Mouse (Mus musculus) spleen, adult 2 months (tissue): ENCODE results near the gene Scfd2. TPM values are rescaled to one million over a fixed set of nuclear protein-coding genes. Genes with fewer than 3 reads are reported as not detected.

Experiments
- DNase-seq, 2 experiments: peaks; one replicate each; pipeline versions ENCODE4 v3.0.0 to v3.0.0-alpha.2; 2012 to 2021; ENCODE audit warnings: low spot score in 2 of 2, low read depth in 1 of 2
- H3K27ac ChIP-seq: fragments of 200-500 bp; 2 replicates; pipeline ENCODE4 v1.5.1; 2012; ENCODE audit warnings: low read length, inconsistent platforms; ENCODE audit not compliant: insufficient read depth
- H3K27me3 ChIP-seq: fragments of 200-500 bp; 2 replicates; pipeline ENCODE4 v1.6.1; 2012; ENCODE audit warnings: mild to moderate bottlenecking, moderate library complexity, low read length, inconsistent platforms; ENCODE audit not compliant: control insufficient read depth, insufficient read depth
- H3K36me3 ChIP-seq: fragments of 200-500 bp; 2 replicates; pipeline ENCODE4 v1.6.1; 2012; ENCODE audit warnings: mild to moderate bottlenecking, low read length, inconsistent platforms; ENCODE audit not compliant: control insufficient read depth, insufficient read depth
- H3K4me1 ChIP-seq: fragments of 200-500 bp; 2 replicates; pipeline ENCODE4 v1.6.1; 2011; ENCODE audit warnings: inconsistent platforms; ENCODE audit not compliant: control insufficient read depth, insufficient read depth, insufficient read length
- H3K4me3 ChIP-seq: fragments of 200-500 bp; 2 replicates; pipeline ENCODE4 v1.5.1; 2011; ENCODE audit warnings: mild to moderate bottlenecking, inconsistent platforms; ENCODE audit not compliant: insufficient read depth, insufficient read length; ENCODE audit errors: extremely low read depth
- CTCF ChIP-seq: fragments of 200-500 bp; IDR thresholded peaks from 2 replicates; pipeline ENCODE4 v1.5.1; 2011; ENCODE audit warnings: mild to moderate bottlenecking, inconsistent platforms; ENCODE audit not compliant: insufficient read depth, insufficient read length, insufficient replicate concordance; ENCODE audit errors: extremely low read depth
- POLR2A ChIP-seq: fragments of 200-500 bp; IDR thresholded peaks from 2 replicates; pipeline ENCODE4 v1.6.1; 2011; ENCODE audit warnings: low read depth, low read length, inconsistent platforms
- WGBS: fragments of 180-500 bp; shearing (Covaris S2); methylation state at CpG from one replicate; pipeline ENCODE4 v1.1.7; 2018; 5-methylcytosine and 5-hydroxymethylcytosine counted together
- polyA plus RNA-seq: library from polyadenylated mRNA; depleted of rRNA; stranded (reverse); fragments of >200 nt; gene quantifications from 2 replicates; pipeline ENCODE4 v1.2.3, GENCODE M21; 2012

The Scfd2 gene
- polyA plus RNA-seq, 1 experiment, result 9.5 TPM

GRCm38 (mm10) chr5:74230525-74230924 is 301.0 kb downstream of the Scfd2 start:
- 91% methylated on average over 2 of the region's 2 CpGs for WGBS
- no peak for TF ChIP-seq CTCF
- no peak for TF ChIP-seq POLR2A
- DNase-seq, result no peak

GRCm38 (mm10) chr5:74229775-74230413 is 301.7 kb downstream of the Scfd2 start:
- Histone ChIP-seq H3K4me3 (no peak overlapping the region), H3K36me3 (no peaks in the 10 kb centered on the region), H3K4me1 (no peaks in the 10 kb centered on the region), H3K27me3 (no peaks in the 10 kb centered on the region), H3K27ac (no peak overlapping the region)
- TF ChIP-seq POLR2A (no peak), CTCF (no peak)
- 90% methylated on average over 11 of the region's 11 CpGs for WGBS
- no peak for DNase-seq

More at GRCm38 (mm10) chr5:74230525-74230924, 301.0 kb downstream of the Scfd2 start:
- no peaks in the 10 kb centered on the region for H3K4me1 ChIP-seq
- H3K27ac ChIP-seq, result no peak overlapping the region
- H3K36me3 ChIP-seq, result no peaks in the 10 kb centered on the region
- no peak overlapping the region for H3K4me3 ChIP-seq
- H3K27me3 ChIP-seq, result no peaks in the 10 kb centered on the region

GRCm38 (mm10) chr5:74228938-74229337 is 302.6 kb downstream of the Scfd2 start:
- Histone ChIP-seq H3K27ac (no peak overlapping the region), H3K27me3 (no peaks in the 10 kb centered on the region), H3K4me3 (no peak overlapping the region), H3K36me3 (no peaks in the 10 kb centered on the region), H3K4me1 (no peaks in the 10 kb centered on the region)
- WGBS, result 67% methylated on average over 1 of the region's 1 CpGs
- DNase-seq, result no peak
- TF ChIP-seq CTCF (no peak), POLR2A (no peak)

DNA sequence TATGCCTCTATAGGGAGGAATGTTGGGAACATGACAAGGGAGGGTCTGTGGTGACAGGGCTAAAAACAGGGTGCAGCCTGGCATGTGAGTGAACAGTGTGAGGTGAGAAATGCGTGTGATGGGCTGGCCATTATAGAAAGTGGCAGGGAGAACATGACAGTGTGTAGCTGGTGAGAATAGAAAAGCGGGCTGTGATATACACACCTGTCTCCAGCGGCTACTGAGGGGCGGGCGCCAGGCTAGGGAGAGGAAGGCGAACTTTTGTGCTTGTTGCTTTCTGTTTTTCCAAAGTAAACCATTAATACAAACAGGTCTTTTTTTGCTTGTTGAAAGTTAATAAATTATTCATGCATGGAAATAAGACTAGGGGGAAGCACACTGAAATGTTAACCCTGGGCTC is 304.2 kb downstream of the Scfd2 start:
- H3K4me3 ChIP-seq, result no peak overlapping the region

GRCm38 (mm10) chr5:74226183-74226582 is 305.4 kb downstream of the Scfd2 start:
- DNase-seq, result no peak
- H3K27me3 ChIP-seq, result no peaks in the 10 kb centered on the region
- whole genome bisulfite sequencing, result 91% methylated on average over 5 of the region's 5 CpGs
- H3K36me3 ChIP-seq, result no peaks in the 10 kb centered on the region
- H3K4me1 ChIP-seq, result no peaks in the 10 kb centered on the region
- H3K4me3 ChIP-seq, result no peak overlapping the region
- no peak for TF ChIP-seq CTCF
- no peak for TF ChIP-seq POLR2A
- H3K27ac ChIP-seq, result no peak overlapping the region

More for the DNA sequence above, 304.2 kb downstream of the Scfd2 start:
- WGBS, result 92% methylated on average over 6 of the region's 6 CpGs
- DNase-seq, result no peak
- no peaks in the 10 kb centered on the region for H3K36me3 ChIP-seq
- H3K27ac ChIP-seq, result no peak overlapping the region
- no peaks in the 10 kb centered on the region for H3K27me3 ChIP-seq
- no peak for TF ChIP-seq POLR2A
- no peak for TF ChIP-seq CTCF
- no peaks in the 10 kb centered on the region for H3K4me1 ChIP-seq

DNA sequence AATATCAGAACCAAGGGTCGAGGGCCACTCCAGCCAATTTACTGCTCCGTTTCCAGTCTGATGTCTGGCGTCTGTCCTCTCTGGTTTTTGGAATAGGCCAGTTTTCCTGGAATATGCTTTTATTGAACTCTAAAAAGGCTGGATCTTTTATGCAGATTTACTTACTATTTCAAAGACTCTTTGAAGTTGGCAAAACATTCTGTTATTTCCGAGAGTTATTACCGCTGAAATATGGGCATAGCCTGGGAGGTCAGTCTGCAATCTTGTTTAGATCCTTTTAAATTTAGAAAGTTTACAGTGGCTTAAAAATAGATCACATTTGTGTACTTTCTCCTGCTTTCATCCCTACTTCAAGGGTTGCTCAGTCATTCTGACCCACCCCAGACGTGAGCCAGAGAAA is 307.1 kb downstream of the Scfd2 start:
- H3K4me3 ChIP-seq, result no peak overlapping the region
- no peak for DNase-seq
- no peak overlapping the region for H3K27ac ChIP-seq
- WGBS, result 94% methylated on average over 6 of the region's 6 CpGs
- H3K4me1 ChIP-seq, result no peaks in the 10 kb centered on the region
- no peaks in the 10 kb centered on the region for H3K27me3 ChIP-seq
- TF ChIP-seq POLR2A (no peak), CTCF (no peak)
- H3K36me3 ChIP-seq, result no peaks in the 10 kb centered on the region

DNA sequence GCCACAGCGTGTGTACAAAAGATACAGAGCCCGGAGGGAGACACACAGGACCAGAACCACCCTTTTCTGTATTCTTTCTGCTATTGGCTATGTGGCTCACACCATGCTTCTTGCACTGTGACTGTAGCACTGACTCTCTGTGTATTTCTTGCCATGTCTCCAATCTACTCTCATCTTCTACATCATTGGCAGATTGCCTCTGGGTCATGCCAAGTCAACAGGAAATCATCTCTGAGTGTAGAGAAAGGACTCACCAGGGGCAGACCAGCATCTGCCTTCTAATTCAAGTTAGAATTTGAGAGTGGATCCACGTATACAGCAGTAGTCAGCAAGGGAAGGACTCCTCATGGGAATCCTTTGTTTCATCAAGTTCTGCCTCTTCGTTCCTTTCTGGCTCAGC is 308.9 kb downstream of the Scfd2 start:
- 87% methylated on average over 4 of the region's 4 CpGs for WGBS
- no peak overlapping the region for H3K4me3 ChIP-seq
- TF ChIP-seq POLR2A, result no peak
- TF ChIP-seq CTCF, result no peak
- H3K27ac ChIP-seq, result no peak overlapping the region
- DNase-seq, result no peak
- no peaks in the 10 kb centered on the region for H3K36me3 ChIP-seq
- H3K27me3 ChIP-seq, result no peaks in the 10 kb centered on the region
- no peaks in the 10 kb centered on the region for H3K4me1 ChIP-seq
